Mouse (Mus musculus): ENCODE results near the gene Ldlrad3. TPM values are rescaled to one million over a fixed set of nuclear protein-coding genes. Genes with fewer than 3 reads are reported as not detected.

Ldlrad3 gene
- polyA plus RNA-seq, 1 experiment from 2014 or later: 4.6 TPM

- Histone ChIP-seq H3K36me3 (replicated peaks; ENCODE audit: insufficient read depth, low read length) (no peaks in the 10 kb centered on the region), H3K4me2 (ENCODE audit: low read depth, low read length) (no peak overlapping the region), H3K27me3 (ENCODE audit: insufficient read depth, low read length) (no peaks in the 10 kb centered on the region), H3K27ac (ENCODE audit: low read depth) (no peak overlapping the region), H3K4me3 (ENCODE audit: low read depth, low read length) (no peak overlapping the region), H3K9ac (replicated peaks) (no peak overlapping the region), H3K4me1 (ENCODE audit: insufficient read depth) (peaks cover 7% of the 10 kb centered on the region), H3K9me3 (ENCODE audit: low read length) (no peaks in the 10 kb centered on the region)
- WGBS (ENCODE audit: insufficient replicate concordance): 77% methylated on average over 11 of the region's 11 CpGs
- TF ChIP-seq CTCF (IDR thresholded peaks at IDR 0.05; ENCODE audit: low read depth) (no peak), EP300 (IDR thresholded peaks at IDR 0.05; ENCODE audit: low read depth) (no peak)
- ATAC-seq: no peak
- no peak for DNase-seq
Observed at GRCm38 (mm10) chr2:101998911-101999572, 187.1 kb downstream of the Ldlrad3 start.

GRCm38 (mm10) chr2:101997013-101997412 lies 189.2 kb downstream of the Ldlrad3 start:
- no peak overlapping the region for H3K4me3 ChIP-seq (ENCODE audit: low read depth, low read length)
- no peak for DNase-seq
- no peak overlapping the region for H3K9ac ChIP-seq (replicated peaks)
- H3K27me3 ChIP-seq (ENCODE audit: insufficient read depth, low read length): no peaks in the 10 kb centered on the region
- no peaks in the 10 kb centered on the region for H3K36me3 ChIP-seq (replicated peaks; ENCODE audit: insufficient read depth, low read length)
- no peak overlapping the region for H3K4me2 ChIP-seq (ENCODE audit: low read depth, low read length)
- no peak for ATAC-seq
- no peak overlapping the region for H3K27ac ChIP-seq (ENCODE audit: low read depth)
- no peaks in the 10 kb centered on the region for H3K9me3 ChIP-seq (ENCODE audit: low read length)
- TF ChIP-seq EP300 (IDR thresholded peaks at IDR 0.05; ENCODE audit: low read depth) (no peak), CTCF (IDR thresholded peaks at IDR 0.05; ENCODE audit: low read depth) (no peak)
- H3K4me1 ChIP-seq (ENCODE audit: insufficient read depth): peaks cover 16% of the 10 kb centered on the region
- 71% methylated on average over 11 of the region's 11 CpGs for WGBS (ENCODE audit: insufficient replicate concordance)

GRCm38 (mm10) chr2:101992574-101993310 lies 193.4 kb downstream of the Ldlrad3 start:
- ATAC-seq (no peak), DNase-seq (no peak)
- peaks cover 14% of the 10 kb centered on the region for H3K4me1 ChIP-seq (ENCODE audit: insufficient read depth)
- no peak overlapping the region for H3K4me2 ChIP-seq (ENCODE audit: low read depth, low read length)
- no peak overlapping the region for H3K4me3 ChIP-seq (ENCODE audit: low read depth, low read length)
- H3K27me3 ChIP-seq (ENCODE audit: insufficient read depth, low read length): no peaks in the 10 kb centered on the region
- H3K27ac ChIP-seq (ENCODE audit: low read depth): no peak overlapping the region
- H3K9me3 ChIP-seq (ENCODE audit: low read length): no peaks in the 10 kb centered on the region
- WGBS (ENCODE audit: insufficient replicate concordance): 63% methylated on average over 9 of the region's 9 CpGs
- no peak overlapping the region for H3K9ac ChIP-seq (replicated peaks)
- H3K36me3 ChIP-seq (replicated peaks; ENCODE audit: insufficient read depth, low read length): no peaks in the 10 kb centered on the region
- no peak for TF ChIP-seq CTCF (IDR thresholded peaks at IDR 0.05; ENCODE audit: low read depth)

GRCm38 (mm10) chr2:101991726-101992125 lies 194.5 kb downstream of the Ldlrad3 start:
- no peaks in the 10 kb centered on the region for H3K9me3 ChIP-seq (ENCODE audit: low read length)
- H3K9ac ChIP-seq (replicated peaks): no peak overlapping the region
- ATAC-seq (no peak), DNase-seq (no peak)
- no peak overlapping the region for H3K27ac ChIP-seq (ENCODE audit: low read depth)
- no peaks in the 10 kb centered on the region for H3K27me3 ChIP-seq (ENCODE audit: insufficient read depth, low read length)
- WGBS (ENCODE audit: insufficient replicate concordance): 46% methylated on average over 2 of the region's 2 CpGs
- H3K4me1 ChIP-seq (ENCODE audit: insufficient read depth): peaks cover 14% of the 10 kb centered on the region
- H3K4me2 ChIP-seq (ENCODE audit: low read depth, low read length): no peak overlapping the region
- TF ChIP-seq CTCF (IDR thresholded peaks at IDR 0.05; ENCODE audit: low read depth) (no peak), EP300 (IDR thresholded peaks at IDR 0.05; ENCODE audit: low read depth) (no peak)
- H3K4me3 ChIP-seq (ENCODE audit: low read depth, low read length): no peak overlapping the region
- H3K36me3 ChIP-seq (replicated peaks; ENCODE audit: insufficient read depth, low read length): no peaks in the 10 kb centered on the region

- Histone ChIP-seq H3K27me3 (ENCODE audit: insufficient read depth, low read length) (no peaks in the 10 kb centered on the region), H3K27ac (ENCODE audit: low read depth) (no peak overlapping the region), H3K4me3 (ENCODE audit: low read depth, low read length) (no peak overlapping the region), H3K4me2 (ENCODE audit: low read depth, low read length) (no peak overlapping the region), H3K36me3 (replicated peaks; ENCODE audit: insufficient read depth, low read length) (no peaks in the 10 kb centered on the region), H3K4me1 (ENCODE audit: insufficient read depth) (peaks cover 17% of the 10 kb centered on the region), H3K9me3 (ENCODE audit: low read length) (no peaks in the 10 kb centered on the region), H3K9ac (replicated peaks) (no peak overlapping the region)
- TF ChIP-seq EP300 (IDR thresholded peaks at IDR 0.05; ENCODE audit: low read depth): no peak
- TF ChIP-seq CTCF (IDR thresholded peaks at IDR 0.05; ENCODE audit: low read depth): no peak
- WGBS (ENCODE audit: insufficient replicate concordance): 76% methylated on average over 3 of the region's 3 CpGs
- ATAC-seq: no peak
- no peak for DNase-seq
Observed at GRCm38 (mm10) chr2:101986344-101987087, 199.7 kb downstream of the Ldlrad3 start.

Measured in liver, postnatal 0 days (tissue).